Mouse (Mus musculus): Measurements from ENCODE around the gene Zfp296. TPM values are rescaled to one million over a fixed set of nuclear protein-coding genes. Genes with fewer than 3 reads are reported as not detected.

Gene Zfp296
- polyA plus RNA-seq, 1 experiment from 2014 or later = 2.4 TPM

DNA sequence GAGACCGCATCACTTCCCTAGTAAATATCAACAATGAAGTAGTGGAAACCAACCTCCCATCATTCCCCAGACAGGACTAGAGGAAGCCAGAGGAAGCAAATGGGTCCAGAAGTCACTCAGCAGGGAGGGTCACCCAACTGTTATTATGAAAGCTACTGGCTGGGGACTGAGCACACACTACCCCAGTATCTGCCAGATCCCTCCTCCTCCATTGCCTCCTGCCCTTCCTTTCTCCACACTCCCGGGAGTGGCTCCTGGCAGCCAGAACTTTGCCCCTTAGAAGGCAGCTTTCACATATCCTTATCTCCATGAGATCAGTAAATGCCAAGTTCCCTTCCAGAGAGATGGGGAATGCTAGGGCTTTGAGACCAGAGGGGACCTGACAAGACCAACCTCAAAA is 46.3 kb downstream of the Zfp296 start:
- WGBS = 59% methylated on average over 2 of the region's 2 CpGs
- Histone ChIP-seq H3K4me2 (no peak overlapping the region), H3K9ac (ENCODE audit: low read depth, low read length) (no peak overlapping the region), H3K27me3 (replicated peaks; ENCODE audit: control insufficient read depth, insufficient read depth, low read length) (peaks cover 6% of the 10 kb centered on the region), H3K4me3 (ENCODE audit: low read depth, low read length) (no peak overlapping the region), H3K4me1 (replicated peaks; ENCODE audit: control insufficient read depth, insufficient read depth, low read length) (peaks cover 6% of the 10 kb centered on the region; the same call in 1 of the 2 replicates), H3K9me3 (ENCODE audit: control insufficient read depth, low read length) (no peaks in the 10 kb centered on the region), H3K36me3 (ENCODE audit: control insufficient read depth, insufficient read depth, low read length) (no peaks in the 10 kb centered on the region), H3K27ac (ENCODE audit: low read depth, low read length) (no peak overlapping the region)
- no peak for DNase-seq (ENCODE audit: low spot score)
- no peak for ATAC-seq (replicated peaks; ENCODE audit: low FRiP score)

- no peaks in the 10 kb centered on the region; the same call in 1 of the 2 replicates for H3K27me3 ChIP-seq (replicated peaks; ENCODE audit: control insufficient read depth, insufficient read depth, low read length)
- H3K4me2 ChIP-seq = peak overlapping the region; percentile 99
- no peaks in the 10 kb centered on the region for H3K36me3 ChIP-seq (ENCODE audit: control insufficient read depth, insufficient read depth, low read length)
- H3K4me3 ChIP-seq (ENCODE audit: low read depth, low read length) = peak overlapping the region; percentile 79
- 58% methylated on average over 3 of the region's 3 CpGs for WGBS
- peaks cover 11% of the 10 kb centered on the region for H3K4me1 ChIP-seq (replicated peaks; ENCODE audit: control insufficient read depth, insufficient read depth, low read length)
- no peak for ATAC-seq (replicated peaks; ENCODE audit: low FRiP score)
- no peak overlapping the region; the same call in 1 of the 2 replicates for H3K27ac ChIP-seq (ENCODE audit: low read depth, low read length)
- H3K9me3 ChIP-seq (ENCODE audit: control insufficient read depth, low read length) = no peaks in the 10 kb centered on the region
- no peak for DNase-seq (ENCODE audit: low spot score)
- no peak overlapping the region for H3K9ac ChIP-seq (ENCODE audit: low read depth, low read length)
Observed at GRCm38 (mm10) chr7:19627721-19628120, 50.6 kb downstream of the Zfp296 start.

- Histone ChIP-seq H3K27me3 (replicated peaks; ENCODE audit: control insufficient read depth, insufficient read depth, low read length) (no peaks in the 10 kb centered on the region; the same call in 1 of the 2 replicates), H3K9me3 (ENCODE audit: control insufficient read depth, low read length) (no peaks in the 10 kb centered on the region), H3K27ac (ENCODE audit: low read depth, low read length) (peak overlapping the region; percentile 21; the same call in 1 of the 2 replicates), H3K4me2 (peak overlapping the region; percentile 99), H3K4me1 (replicated peaks; ENCODE audit: control insufficient read depth, insufficient read depth, low read length) (peaks cover 14% of the 10 kb centered on the region), H3K4me3 (ENCODE audit: low read depth, low read length) (peak overlapping the region; percentile 79), H3K36me3 (ENCODE audit: control insufficient read depth, insufficient read depth, low read length) (no peaks in the 10 kb centered on the region; the same call in 1 of the 2 replicates), H3K9ac (ENCODE audit: low read depth, low read length) (no peak overlapping the region)
- 9% methylated on average over 17 of the region's 17 CpGs for WGBS
- ATAC-seq (replicated peaks; ENCODE audit: low FRiP score) (no peak), DNase-seq (ENCODE audit: low spot score) (no peak)
Observed at GRCm38 (mm10) chr7:19628192-19628535, 51.1 kb downstream of the Zfp296 start.

DNA sequence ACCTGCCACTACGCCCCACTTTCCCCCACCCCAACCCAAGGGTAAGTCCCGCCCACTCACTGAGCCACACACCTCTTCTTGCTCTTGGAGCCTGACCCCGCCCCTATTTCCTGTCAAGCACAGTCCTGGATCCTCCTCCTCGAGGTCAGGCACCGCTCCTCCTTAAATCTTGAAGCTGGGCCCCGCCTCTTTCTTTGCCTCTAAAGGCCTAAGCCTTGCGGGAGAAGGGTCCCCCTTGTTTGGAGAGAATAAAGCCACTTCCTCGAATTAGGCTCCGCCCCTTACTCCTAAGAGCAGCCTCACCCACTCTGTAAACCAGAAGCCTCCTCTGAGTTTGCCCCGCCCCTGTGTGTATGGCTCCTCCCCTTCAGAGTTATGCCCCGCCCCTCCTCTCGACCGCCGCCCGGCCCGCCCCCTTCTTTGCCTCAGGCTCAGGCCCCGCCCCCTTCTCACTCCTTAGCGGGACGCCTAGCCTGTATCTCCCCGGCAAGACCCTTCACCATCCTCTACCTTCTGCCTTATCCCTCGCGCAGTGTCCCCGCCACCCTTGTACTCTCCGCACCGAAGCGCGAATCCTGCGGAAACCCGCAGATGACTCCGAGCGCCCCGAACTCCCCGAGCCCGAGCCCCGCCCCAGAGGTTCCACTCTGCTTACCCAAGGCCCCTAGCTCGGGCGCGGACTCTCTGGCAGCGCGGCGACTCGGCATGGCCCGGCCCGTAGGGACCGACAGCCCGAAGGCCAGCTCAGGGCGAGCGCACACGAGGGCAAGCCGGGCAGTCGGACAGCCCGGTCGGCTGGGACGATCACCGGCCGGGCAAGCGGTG is 51.7 kb downstream of the Zfp296 start:
- Histone ChIP-seq H3K9ac (ENCODE audit: low read depth, low read length) (peak overlapping the region; percentile 61), H3K9me3 (ENCODE audit: control insufficient read depth, low read length) (no peaks in the 10 kb centered on the region), H3K27me3 (replicated peaks; ENCODE audit: control insufficient read depth, insufficient read depth, low read length) (no peaks in the 10 kb centered on the region; the same call in 1 of the 2 replicates), H3K4me3 (ENCODE audit: low read depth, low read length) (peak overlapping the region; percentile 79), H3K4me1 (replicated peaks; ENCODE audit: control insufficient read depth, insufficient read depth, low read length) (peaks cover 20% of the 10 kb centered on the region), H3K36me3 (ENCODE audit: control insufficient read depth, insufficient read depth, low read length) (peaks cover 5% of the 10 kb centered on the region; the same call in 1 of the 2 replicates), H3K27ac (ENCODE audit: low read depth, low read length) (peak overlapping the region; percentile 76), H3K4me2 (peak overlapping the region; percentile 99)
- 1% methylated on average over 55 of the region's 57 CpGs for WGBS
- ATAC-seq (replicated peaks; ENCODE audit: low FRiP score) = peak; percentile 83
- DNase-seq (ENCODE audit: low spot score) = peak; percentile 97

DNA sequence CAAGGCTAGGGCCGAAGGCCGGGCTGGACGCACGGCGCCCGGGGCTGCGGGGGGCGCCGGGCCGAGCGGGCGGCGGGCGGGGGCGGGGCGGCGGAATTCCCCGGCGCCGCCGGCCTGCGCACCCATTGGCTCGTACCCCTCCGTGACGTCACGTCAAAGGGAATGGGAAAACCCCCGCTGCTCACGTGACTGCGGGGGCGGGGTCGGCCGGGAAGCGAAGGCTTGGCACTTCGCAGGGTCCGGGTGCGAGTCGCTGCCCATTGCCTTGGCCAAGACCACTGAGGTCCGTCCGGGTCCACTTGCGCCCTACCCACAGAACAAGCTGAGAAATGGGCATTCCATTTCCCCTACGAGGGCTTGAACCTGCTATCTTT is 52.3 kb downstream of the Zfp296 start, which contains the start of gene Relb:
Gene Relb (minus strand): TSS at position 78 of the 374 bp plus-strand sequence.
- Histone ChIP-seq H3K4me3 (ENCODE audit: low read depth, low read length) (peak within 1 kb of the TSS; percentile 79), H3K9me3 (ENCODE audit: control insufficient read depth, low read length) (no peaks in the 10 kb centered on the region), H3K36me3 (ENCODE audit: control insufficient read depth, insufficient read depth, low read length) (peaks cover 8% of the 10 kb centered on the region), H3K27me3 (replicated peaks; ENCODE audit: control insufficient read depth, insufficient read depth, low read length) (no peaks in the 10 kb centered on the region), H3K4me1 (replicated peaks; ENCODE audit: control insufficient read depth, insufficient read depth, low read length) (peaks cover 24% of the 10 kb centered on the region), H3K27ac (ENCODE audit: low read depth, low read length) (peak within 1 kb of the TSS; percentile 76), H3K4me2 (peak within 1 kb of the TSS; percentile 99), H3K9ac (ENCODE audit: low read depth, low read length) (peak within 1 kb of the TSS; percentile 61)
- ATAC-seq (replicated peaks; ENCODE audit: low FRiP score) = peak; percentile 42
- WGBS = 1% methylated on average over 41 of the region's 41 CpGs
- peak; percentile 88 for DNase-seq (ENCODE audit: low spot score)

Other genes starting within 250 kb of the Zfp296 start
- gene Ercc1, start 232.5 kb upstream of the Zfp296 start, polyA plus RNA-seq (2014; fragmentation: Nextera tagmentation; extraction: Ambion mirVana) = 46.4 and 46.8 TPM in 2 replicates
- gene Cd3eap, start 217.8 kb upstream of the Zfp296 start, polyA plus RNA-seq (2014; fragmentation: Nextera tagmentation; extraction: Ambion mirVana) = 28.7 and 30.2 TPM in 2 replicates
- gene Ppp1r13l, start 217.5 kb upstream of the Zfp296 start, polyA plus RNA-seq (2014; fragmentation: Nextera tagmentation; extraction: Ambion mirVana) = 3.9 and 4.2 TPM in 2 replicates
- gene Ercc2, start 195.3 kb upstream of the Zfp296 start, polyA plus RNA-seq (2014; fragmentation: Nextera tagmentation; extraction: Ambion mirVana) = 14.0 and 15.6 TPM in 2 replicates
- 0.71 and 0.99 TPM in 2 replicates for gene Klc3, start 173.2 kb upstream of the Zfp296 start, polyA plus RNA-seq (2014; fragmentation: Nextera tagmentation; extraction: Ambion mirVana)
- 0.34 and 0.40 TPM in 2 replicates for gene Ckm, start 172.5 kb upstream of the Zfp296 start, polyA plus RNA-seq (2014; fragmentation: Nextera tagmentation; extraction: Ambion mirVana)
- gene Mark4, start 118.5 kb upstream of the Zfp296 start, polyA plus RNA-seq (2014; fragmentation: Nextera tagmentation; extraction: Ambion mirVana) = 6.7 and 7.7 TPM in 2 replicates
- gene Exoc3l2, start 114.0 kb upstream of the Zfp296 start, polyA plus RNA-seq (2014; fragmentation: Nextera tagmentation; extraction: Ambion mirVana) = 4.3 and 5.6 TPM in 2 replicates
- 2.0 and 2.1 TPM in 2 replicates for gene Bloc1s3, start 68.9 kb upstream of the Zfp296 start, polyA plus RNA-seq (2014; fragmentation: Nextera tagmentation; extraction: Ambion mirVana)
- 97.4 and 108 TPM in 2 replicates for gene Trappc6a, start 68.9 kb upstream of the Zfp296 start, polyA plus RNA-seq (2014; fragmentation: Nextera tagmentation; extraction: Ambion mirVana)
- not detected in 2 replicates for gene Nkpd1, start 59.4 kb upstream of the Zfp296 start, polyA plus RNA-seq (2014; fragmentation: Nextera tagmentation; extraction: Ambion mirVana)
- 2.9 and 3.1 TPM in 2 replicates for gene Ppp1r37, start 14.2 kb upstream of the Zfp296 start, polyA plus RNA-seq (2014; fragmentation: Nextera tagmentation; extraction: Ambion mirVana)
- 133 and 142 TPM in 2 replicates for gene Gemin7, start 308 bp downstream of the Zfp296 start, polyA plus RNA-seq (2014; fragmentation: Nextera tagmentation; extraction: Ambion mirVana)
- 33.4 and 45.5 TPM in 2 replicates for gene Clasrp, start 27.2 kb downstream of the Zfp296 start, polyA plus RNA-seq (2014; fragmentation: Nextera tagmentation; extraction: Ambion mirVana)
- 2.0 and 2.3 TPM in 2 replicates for gene Relb, start 52.2 kb downstream of the Zfp296 start, polyA plus RNA-seq (2014; fragmentation: Nextera tagmentation; extraction: Ambion mirVana)
- 89.9 and 94.9 TPM in 2 replicates for gene Clptm1, start 87.7 kb downstream of the Zfp296 start, polyA plus RNA-seq (2014; fragmentation: Nextera tagmentation; extraction: Ambion mirVana)
- 235 and 244 TPM in 2 replicates for gene Apoc2, start 100.7 kb downstream of the Zfp296 start, polyA plus RNA-seq (2014; fragmentation: Nextera tagmentation; extraction: Ambion mirVana)
- not detected in 2 replicates for gene Gm44805, start 104.1 kb downstream of the Zfp296 start, polyA plus RNA-seq (2014; fragmentation: Nextera tagmentation; extraction: Ambion mirVana)
- 4.8 and 5.4 TPM in 2 replicates for gene Apoc4, start 104.2 kb downstream of the Zfp296 start, polyA plus RNA-seq (2014; fragmentation: Nextera tagmentation; extraction: Ambion mirVana)
- 173 and 199 TPM in 2 replicates for gene Apoc1, start 115.4 kb downstream of the Zfp296 start, polyA plus RNA-seq (2014; fragmentation: Nextera tagmentation; extraction: Ambion mirVana)
- 1,439 and 1,470 TPM in 2 replicates for gene Apoe, start 121.9 kb downstream of the Zfp296 start, polyA plus RNA-seq (2014; fragmentation: Nextera tagmentation; extraction: Ambion mirVana)
- gene Tomm40, start 138.2 kb downstream of the Zfp296 start, polyA plus RNA-seq (2014; fragmentation: Nextera tagmentation; extraction: Ambion mirVana) = 259 and 264 TPM in 2 replicates
- 55.9 and 58.4 TPM in 2 replicates for gene Nectin2, start 173.2 kb downstream of the Zfp296 start, polyA plus RNA-seq (2014; fragmentation: Nextera tagmentation; extraction: Ambion mirVana)
- 17.5 and 21.8 TPM in 2 replicates for gene Bcam, start 193.7 kb downstream of the Zfp296 start, polyA plus RNA-seq (2014; fragmentation: Nextera tagmentation; extraction: Ambion mirVana)
- 1.4 TPM in 2 replicates for gene Cblc, start 219.5 kb downstream of the Zfp296 start, polyA plus RNA-seq (2014; fragmentation: Nextera tagmentation; extraction: Ambion mirVana)
- 5.4 and 7.0 TPM in 2 replicates for gene Bcl3, start 245.5 kb downstream of the Zfp296 start, polyA plus RNA-seq (2014; fragmentation: Nextera tagmentation; extraction: Ambion mirVana)

All from liver, embryonic 11.5 days (tissue).